Mouse (Mus musculus) gastrocnemius, postnatal 10 days (tissue): ENCODE measurements around the gene Smap2. TPM values are rescaled to one million over a fixed set of nuclear protein-coding genes. Genes with fewer than 3 reads are reported as not detected.

Source experiments
- microRNA-seq, 2 experiments: library from miRNA; unstranded; fragments of <30 nt; microRNA quantifications; one replicate each; pipeline ENCODE4 v1.2.0; 2021
- total RNA-seq, 2 experiments: library from RNA; stranded (reverse); gene quantifications; 2 replicates each; pipeline ENCODE4 v1.2.3; 2021

The Smap2 gene
- total RNA-seq, 2 experiments from 2014 or later, result 17.6 to 20.4 TPM

Small RNA genes lying within 50 kb of the gene (microRNA-seq; reads per million reads assigned to microRNA genes)
- gene Mir7015, result 0 to 0.32 reads per million in 2 experiments

Other genes with a start within 250 kb of the Smap2 start
- gene Nfyc, start 185.7 kb downstream of the Smap2 start, total RNA-seq, result 10 to 100 TPM; 47.2 to 55.8 TPM
- gene Rims3, start 162.4 kb downstream of the Smap2 start, total RNA-seq, result under 1 TPM; 0.20 to 0.40 TPM
- 1 to 10 TPM; 3.9 to 6.5 TPM for gene Exo5, start 92.2 kb downstream of the Smap2 start, total RNA-seq
- gene Zfp69, start 65.5 kb downstream of the Smap2 start, total RNA-seq, result 1 to 10 TPM; 2.0 to 2.7 TPM
- 1 to 10 TPM; 1.5 to 2.1 TPM for gene Col9a2, start 22.1 kb upstream of the Smap2 start, total RNA-seq
- 10 to 100 TPM; 22.8 to 24.6 TPM for gene Zmpste24, start 81.0 kb upstream of the Smap2 start, total RNA-seq
- gene Tmco2, start 92.0 kb upstream of the Smap2 start, total RNA-seq, result not detected
- 10 to 100 TPM; 13.6 to 17.1 TPM for gene Rlf, start 197.8 kb upstream of the Smap2 start, total RNA-seq